Mouse (Mus musculus) liver, embryonic 14.5 days (tissue): ENCODE data around the gene Aqr.
A peak's percentile ranks its signal among the peaks of the same experiment; 100 is the strongest.

Experiments
- CTCF ChIP-seq: IDR thresholded peaks from 2 replicates; pipeline ENCODE4 v1.5.1; 2016; ENCODE audit warnings: antibody characterized with exemption, low read depth, control low read depth
- EP300 ChIP-seq: IDR thresholded peaks from 2 replicates; pipeline ENCODE4 v1.6.1; 2016; ENCODE audit warnings: antibody characterized with exemption, low read depth

GRCm38 (mm10) chr2:114094696-114095095 lies 92.1 kb downstream of the Aqr start:
- TF ChIP-seq EP300 (no peak), CTCF (peak; percentile 28; the same call in 1 of the 2 replicates)
